Mouse (Mus musculus) cerebellum, adult 2 months (tissue): Measurements from ENCODE around the gene Hs6st1.

Source experiments
- CTCF ChIP-seq: fragments of 200-500 bp; IDR thresholded peaks from 2 replicates; pipeline ENCODE4 v1.5.1; 2011; ENCODE audit warnings: low read depth, mild to moderate bottlenecking, control low read depth, low read length, moderate library complexity, borderline replicate concordance; ENCODE audit not compliant: insufficient read depth
- POLR2A ChIP-seq: fragments of 200-500 bp; IDR thresholded peaks from 2 replicates; pipeline ENCODE4 v1.6.1; 2011; ENCODE audit warnings: low read length, control low read depth, borderline replicate concordance; ENCODE audit not compliant: insufficient read depth

DNA sequence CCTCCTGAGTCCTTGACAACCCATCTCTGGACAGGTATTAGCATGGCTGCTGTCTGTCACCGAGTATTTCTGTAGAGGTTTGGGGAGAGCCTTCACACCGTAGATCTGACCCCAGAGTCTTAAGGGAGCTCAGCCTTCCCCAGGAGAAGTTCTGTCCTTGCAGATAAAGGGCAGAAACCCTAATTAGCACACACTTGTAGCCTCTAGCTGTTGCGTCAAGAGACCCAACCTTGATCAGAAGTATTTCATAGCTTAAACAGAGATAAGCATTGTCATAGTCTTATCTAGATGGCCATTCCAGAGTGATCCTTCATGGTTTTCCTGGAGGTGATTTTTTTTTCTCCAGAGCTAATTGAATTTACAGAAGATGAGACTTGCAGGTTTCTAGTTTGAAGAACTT, 32.2 kb downstream of the Hs6st1 start:
- no peak for TF ChIP-seq CTCF
- TF ChIP-seq POLR2A: no peak
